Mouse (Mus musculus): ENCODE measurements around the gene Amelx.

The Amelx gene

DNA sequence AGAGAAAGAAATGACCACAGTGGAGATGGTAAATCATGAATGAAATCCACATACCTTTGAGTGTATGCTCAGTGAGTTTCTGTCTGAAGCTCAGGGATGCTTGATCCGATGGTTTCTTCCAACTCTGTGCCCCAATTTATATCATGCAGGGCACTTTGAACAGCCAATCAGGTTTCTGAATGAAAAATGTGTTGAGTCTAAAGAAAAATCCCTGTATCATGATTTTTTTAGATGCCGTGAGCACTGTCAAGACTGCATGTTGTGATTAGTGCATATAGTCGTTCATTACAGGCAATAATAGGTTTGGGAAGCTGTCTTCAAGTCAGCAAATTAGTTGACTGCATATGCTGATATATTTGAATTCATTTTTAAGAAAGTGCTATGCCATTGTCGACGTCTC is at the start of gene Amelx:
TSS of gene Amelx (minus strand) at position 101 of the 400 bp plus-strand sequence.
- DNase-seq (ENCODE audit: low spot score in 2 of 2), result no peak

DNA sequence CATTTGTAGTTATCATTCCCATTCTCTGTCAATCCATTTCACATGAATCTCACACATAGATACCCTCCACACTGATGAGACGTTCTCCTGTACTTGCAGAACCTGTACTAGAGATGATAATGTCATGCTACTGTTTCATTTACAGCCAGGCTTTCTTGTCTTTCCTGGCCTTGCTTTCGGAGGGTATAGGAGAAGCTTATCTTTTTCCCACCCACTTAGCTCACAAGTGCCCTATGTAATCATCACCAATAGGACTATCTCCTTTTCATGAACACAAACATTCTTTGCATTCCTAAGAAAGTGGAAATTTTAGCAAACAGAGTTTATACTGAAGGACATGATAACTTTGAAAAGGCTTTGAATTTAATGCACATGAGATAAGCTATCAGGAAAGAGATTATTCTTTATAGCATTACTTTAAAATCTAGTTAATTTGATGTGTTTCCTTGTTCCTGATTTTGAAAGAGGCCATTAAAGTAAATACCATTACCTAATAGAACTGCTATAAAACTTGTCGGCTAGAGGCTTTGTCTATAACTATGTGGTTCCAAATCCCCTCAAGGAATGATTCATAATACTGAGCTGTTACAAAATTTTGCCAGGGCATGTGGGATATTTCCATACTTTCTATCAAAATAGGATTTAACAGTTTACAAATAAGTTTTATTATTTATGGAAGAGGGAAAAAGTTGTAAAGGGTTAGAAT is 35.5 kb upstream of the Amelx start:
- no peak for DNase-seq (ENCODE audit: low spot score in 2 of 2)

DNA sequence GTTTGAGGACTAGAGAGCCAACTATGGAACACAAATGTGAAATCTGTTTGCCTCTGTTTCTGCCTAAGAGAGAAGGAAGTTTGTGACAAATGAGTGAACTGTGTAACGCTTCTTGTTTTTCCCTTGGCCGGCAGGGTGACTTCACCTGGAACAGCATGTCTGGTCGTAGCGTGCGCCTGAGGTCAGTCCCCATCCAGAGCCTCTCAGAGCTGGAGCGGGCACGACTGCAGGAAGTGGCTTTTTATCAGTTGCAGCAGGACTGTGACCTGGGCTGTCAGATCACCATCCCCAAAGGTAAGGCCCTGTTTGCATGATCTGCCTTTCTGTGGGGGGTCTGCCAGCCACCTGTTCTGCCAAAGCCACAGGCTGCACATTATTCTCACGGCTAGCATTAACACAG is 33.1 kb upstream of the Amelx start:
- DNase-seq (ENCODE audit: low spot score in 2 of 2), result no peak

DNA sequence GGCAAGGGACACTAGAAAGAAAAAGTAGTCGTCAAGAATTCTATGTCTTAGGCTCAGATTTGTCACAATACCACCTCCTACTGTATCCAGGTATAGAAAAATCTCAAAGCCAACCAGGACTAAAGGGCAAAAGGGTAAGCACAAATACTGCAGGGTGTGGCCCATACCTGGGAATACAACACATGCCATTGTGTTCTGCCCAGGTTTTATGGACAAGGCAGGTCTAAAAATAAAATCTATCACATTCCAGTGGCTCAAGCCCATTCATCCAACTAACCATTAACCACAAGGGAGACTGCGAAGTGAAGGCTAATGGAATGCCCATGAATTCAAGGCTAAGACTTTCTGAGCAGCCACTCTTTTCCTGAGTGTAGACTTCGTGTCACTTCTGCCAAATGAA is 23.0 kb upstream of the Amelx start:
- DNase-seq (ENCODE audit: low spot score in 2 of 2), result no peak

DNA sequence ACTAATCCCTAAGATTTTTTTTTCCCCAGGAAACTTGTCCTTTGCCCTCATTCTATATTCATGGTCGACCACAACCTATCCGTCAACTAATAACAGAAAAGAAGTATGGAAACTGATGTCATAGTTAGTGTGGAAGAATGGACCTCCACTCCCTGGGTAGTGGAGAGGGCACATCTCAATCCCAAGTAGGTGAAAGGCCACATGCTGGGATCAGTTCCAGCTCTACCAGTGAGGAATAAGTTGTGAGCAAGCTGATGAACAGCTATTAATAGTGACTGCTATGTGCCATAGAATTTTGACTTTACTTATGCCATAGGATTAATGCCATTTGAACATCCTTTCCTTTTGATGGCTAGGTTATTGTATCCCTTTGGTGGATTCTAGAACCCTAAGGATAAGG is 8.4 kb downstream of the Amelx start:
- no peak for DNase-seq (ENCODE audit: low spot score in 2 of 2)

DNA sequence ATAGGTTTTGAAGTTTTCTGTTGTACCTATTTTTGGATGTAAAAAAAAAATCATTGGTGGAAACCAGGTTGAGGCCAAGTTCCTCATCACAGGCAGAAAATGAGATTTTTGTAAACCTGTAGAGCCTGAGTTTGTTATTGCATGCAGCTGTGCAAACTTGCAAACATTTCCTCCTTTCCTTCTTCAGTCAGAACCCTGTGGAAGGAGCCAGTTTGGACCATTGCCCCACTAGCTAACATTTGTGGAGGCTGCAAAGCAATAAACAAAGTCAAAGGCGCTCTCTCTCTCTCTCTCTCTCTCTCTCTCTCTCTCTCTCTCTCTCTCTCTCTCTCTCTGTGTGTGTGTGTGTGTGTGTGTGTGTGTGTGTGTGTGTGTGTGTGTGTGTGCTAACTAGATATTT is 13.2 kb downstream of the Amelx start:
- DNase-seq (ENCODE audit: low spot score in 2 of 2), result no peak

DNA sequence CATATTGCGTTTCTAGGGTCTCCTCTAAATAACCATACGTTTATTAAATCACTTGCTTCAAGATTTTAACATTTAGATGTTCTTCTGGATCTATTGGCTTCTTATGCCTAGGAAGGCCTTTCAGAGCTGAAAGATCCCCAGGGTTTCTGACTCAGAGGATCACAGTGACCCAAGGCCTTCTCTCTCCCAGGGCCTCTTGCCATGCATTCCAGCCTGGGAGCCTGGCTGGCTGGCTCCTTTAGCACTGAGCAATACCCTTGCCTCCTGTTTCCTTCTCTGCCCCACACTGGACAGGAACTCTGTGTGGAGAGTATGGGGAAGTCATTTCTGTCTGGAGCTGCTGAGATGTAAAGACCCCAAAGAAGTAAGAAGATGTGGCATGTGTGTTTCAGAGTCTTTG is 16.0 kb downstream of the Amelx start:
- no peak for DNase-seq (ENCODE audit: low spot score in 2 of 2)

DNA sequence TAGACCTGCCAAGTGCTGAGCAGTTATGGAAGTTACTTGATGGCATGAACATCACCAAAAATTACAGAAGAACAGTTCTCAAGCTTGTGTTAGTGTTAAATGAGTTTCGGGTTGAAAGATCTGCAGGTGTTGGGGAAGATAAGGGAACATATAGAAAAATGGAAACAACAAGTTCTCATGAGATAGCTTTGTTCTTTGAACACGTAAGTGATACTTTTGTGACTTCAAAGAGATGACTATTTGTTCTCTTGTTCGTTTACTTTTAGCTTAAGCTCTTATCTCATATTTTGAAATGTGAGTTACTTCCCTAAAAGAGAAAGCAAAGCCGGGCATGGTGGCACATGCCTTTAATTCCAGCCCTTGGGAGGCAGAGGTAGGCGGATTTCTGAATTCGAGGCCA is 28.6 kb downstream of the Amelx start:
- no peak for DNase-seq (ENCODE audit: low spot score in 2 of 2)

DNA sequence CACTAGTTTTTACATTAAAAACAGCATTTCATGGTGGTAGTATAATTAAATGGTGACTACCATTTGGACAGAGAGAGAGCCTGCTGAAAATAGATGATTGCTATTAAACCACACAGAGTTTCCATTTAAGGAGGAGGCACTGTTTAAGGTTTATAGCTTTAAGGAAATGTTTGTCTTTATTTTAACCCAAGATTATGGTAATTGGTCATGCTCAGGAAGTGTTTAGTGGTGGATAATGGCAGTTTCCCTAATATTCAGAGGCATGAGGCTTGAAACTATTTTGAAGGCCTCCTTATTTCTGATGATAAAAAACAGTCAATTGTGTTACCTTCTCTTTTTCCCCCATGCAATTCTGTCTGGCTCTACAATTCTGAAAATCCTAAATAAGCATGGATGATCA is 33.2 kb downstream of the Amelx start:
- DNase-seq (ENCODE audit: low spot score in 2 of 2), result no peak

DNA sequence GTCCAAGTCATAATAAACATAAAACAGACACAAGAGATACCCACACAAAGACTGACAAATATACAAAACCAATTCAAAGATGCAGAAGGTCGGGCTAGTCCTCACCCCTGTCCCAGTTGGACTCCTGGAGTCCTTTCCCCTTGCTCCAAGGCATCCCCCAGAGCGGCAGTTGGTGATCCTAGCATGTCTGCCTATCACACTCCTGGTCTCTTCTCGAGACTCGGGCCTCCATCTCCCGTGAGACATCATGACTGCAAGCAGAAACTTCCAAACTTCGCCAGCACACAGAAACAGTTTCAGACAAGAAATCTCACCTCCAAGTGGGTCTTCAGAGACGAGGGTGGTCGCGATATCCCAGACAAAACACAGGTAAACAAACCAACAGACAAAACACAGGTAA is 46.5 kb downstream of the Amelx start:
- peak in 1 of 2 experiments; percentile 55 for DNase-seq (ENCODE audit: low spot score in 2 of 2)

DNA sequence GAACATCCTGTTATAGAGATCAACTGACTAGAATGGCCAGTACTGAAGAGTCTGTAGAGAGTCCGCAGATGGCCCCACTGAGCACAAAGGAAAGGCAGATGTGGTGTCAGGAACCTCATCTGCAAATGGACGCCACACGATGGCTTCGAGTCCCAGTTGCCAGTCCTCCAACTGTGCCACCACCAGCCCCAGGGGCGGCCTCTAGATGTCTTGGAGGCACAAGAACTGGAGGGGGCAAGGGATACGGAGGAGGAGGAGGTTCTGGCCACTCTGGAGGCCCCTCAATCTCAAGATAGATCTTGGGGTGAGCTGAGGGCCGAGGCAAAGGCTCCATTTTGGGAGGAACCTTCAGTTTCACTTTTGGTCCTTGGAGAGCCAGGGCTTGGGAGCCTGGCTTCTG is 47.2 kb downstream of the Amelx start:
- peak in 1 of 2 experiments; percentile 52 for DNase-seq (ENCODE audit: low spot score in 2 of 2)
